Mouse (Mus musculus) erythroblast, embryonic 14.5 days (primary cell): Measurements from ENCODE around the gene Lao1.
"Not testable (repeated sequence)": the region's sequence is repeated elsewhere in the genome, so short reads cannot be mapped to it uniquely, and the experiment has no call there.

Experiments used
- GATA1 ChIP-seq: IDR thresholded peaks from 2 replicates; pipeline ENCODE4 v1.6.1; 2012; ENCODE audit warnings: low read length, inconsistent platforms, mixed read lengths
- TAL1 ChIP-seq: IDR thresholded peaks from 3 replicates; pipeline ENCODE4 v1.6.1; 2012; ENCODE audit warnings: low read length, inconsistent platforms, mixed read lengths

- not testable (repeated sequence) for TF ChIP-seq GATA1, TAL1
Observed at GRCm38 (mm10) chr4:118917365-118917764, 44.0 kb upstream of the Lao1 start, which contains the start of gene Olfr1329.
